Mouse (Mus musculus): ENCODE data around the gene Ppef1. TPM values are rescaled to one million over a fixed set of nuclear protein-coding genes. Genes with fewer than 3 reads are reported as not detected.
"Not testable (repeated sequence)": the region's sequence is repeated elsewhere in the genome, so short reads cannot be mapped to it uniquely, and the experiment has no call there.

Gene Ppef1
- polyA plus RNA-seq (2012; rRNA removed), result not detected in 2 replicates

GRCm38 (mm10) chrX:160735650-160736049 lies at the start of gene Ppef1:
Gene Ppef1 (minus strand): TSS chrX:160735765.
- no peak for DNase-seq
- no peaks in the 10 kb centered on the region for H3K27me3 ChIP-seq (ENCODE audit: control insufficient read depth, insufficient read depth, low read length)
- 92% methylated on average over 5 of the region's 5 CpGs for WGBS
- H3K4me3 ChIP-seq (ENCODE audit: control insufficient read depth, insufficient read depth, low read length), result no peak within 1 kb of the TSS
- H3K36me3 ChIP-seq (ENCODE audit: control insufficient read depth, insufficient read depth, low read length), result no peaks in the 10 kb centered on the region
- TF ChIP-seq CTCF (IDR thresholded peaks at IDR 0.05; ENCODE audit: borderline replicate concordance, control insufficient read depth, extremely low read depth, insufficient read depth, low read length, poor library complexity) (no peak), POLR2A (IDR thresholded peaks at IDR 0.05; ENCODE audit: control insufficient read depth, extremely low read depth, insufficient read depth, low read length, poor library complexity) (no peak)
- no peak within 1 kb of the TSS for H3K27ac ChIP-seq (ENCODE audit: control insufficient read depth, insufficient read depth, low read length)
- no peaks in the 10 kb centered on the region for H3K4me1 ChIP-seq (replicated peaks; ENCODE audit: control insufficient read depth, insufficient read depth, low read length)

GRCm38 (mm10) chrX:160782276-160782675 lies 46.7 kb upstream of the Ppef1 start:
- Histone ChIP-seq H3K36me3 (ENCODE audit: control insufficient read depth, insufficient read depth, low read length) (no peaks in the 10 kb centered on the region), H3K4me1 (replicated peaks; ENCODE audit: control insufficient read depth, insufficient read depth, low read length) (no peaks in the 10 kb centered on the region), H3K4me3 (ENCODE audit: control insufficient read depth, insufficient read depth, low read length) (no peak overlapping the region), H3K27ac (ENCODE audit: control insufficient read depth, insufficient read depth, low read length) (no peak overlapping the region), H3K27me3 (ENCODE audit: control insufficient read depth, insufficient read depth, low read length) (no peaks in the 10 kb centered on the region)
- no peak for TF ChIP-seq POLR2A (IDR thresholded peaks at IDR 0.05; ENCODE audit: control insufficient read depth, extremely low read depth, insufficient read depth, low read length, poor library complexity)
- TF ChIP-seq CTCF (IDR thresholded peaks at IDR 0.05; ENCODE audit: borderline replicate concordance, control insufficient read depth, extremely low read depth, insufficient read depth, low read length, poor library complexity), result no peak
- 92% methylated on average over 5 of the region's 5 CpGs for WGBS
- DNase-seq, result no peak

- DNase-seq, result no peak
- TF ChIP-seq POLR2A (IDR thresholded peaks at IDR 0.05; ENCODE audit: control insufficient read depth, extremely low read depth, insufficient read depth, low read length, poor library complexity) (no peak), CTCF (IDR thresholded peaks at IDR 0.05; ENCODE audit: borderline replicate concordance, control insufficient read depth, extremely low read depth, insufficient read depth, low read length, poor library complexity) (no peak)
- H3K36me3 ChIP-seq (ENCODE audit: control insufficient read depth, insufficient read depth, low read length), result no peaks in the 10 kb centered on the region
- 87% methylated on average over 1 of the region's 1 CpGs for WGBS
- no peak overlapping the region for H3K27ac ChIP-seq (ENCODE audit: control insufficient read depth, insufficient read depth, low read length)
- H3K27me3 ChIP-seq (ENCODE audit: control insufficient read depth, insufficient read depth, low read length), result no peaks in the 10 kb centered on the region
- H3K4me1 ChIP-seq (replicated peaks; ENCODE audit: control insufficient read depth, insufficient read depth, low read length), result no peaks in the 10 kb centered on the region
- no peak overlapping the region for H3K4me3 ChIP-seq (ENCODE audit: control insufficient read depth, insufficient read depth, low read length)
Observed at GRCm38 (mm10) chrX:160773033-160773432, 37.5 kb upstream of the Ppef1 start.

- not testable (repeated sequence) for H3K4me3 ChIP-seq (ENCODE audit: control insufficient read depth, insufficient read depth, low read length); DNase-seq; H3K27ac ChIP-seq (ENCODE audit: control insufficient read depth, insufficient read depth, low read length); H3K27me3 ChIP-seq (ENCODE audit: control insufficient read depth, insufficient read depth, low read length); H3K4me1 ChIP-seq (replicated peaks; ENCODE audit: control insufficient read depth, insufficient read depth, low read length); H3K36me3 ChIP-seq (ENCODE audit: control insufficient read depth, insufficient read depth, low read length)
- WGBS, result 91% methylated on average over 5 of the region's 5 CpGs
Observed at GRCm38 (mm10) chrX:160769622-160770021, 34.1 kb upstream of the Ppef1 start.

GRCm38 (mm10) chrX:160767713-160768112 lies 32.1 kb upstream of the Ppef1 start, which contains the start of gene Rs1:
Gene Rs1 (plus strand): TSS chrX:160768013.
- H3K4me3 ChIP-seq (ENCODE audit: control insufficient read depth, insufficient read depth, low read length), result no peak within 1 kb of the TSS
- H3K27me3 ChIP-seq (ENCODE audit: control insufficient read depth, insufficient read depth, low read length), result no peaks in the 10 kb centered on the region
- H3K36me3 ChIP-seq (ENCODE audit: control insufficient read depth, insufficient read depth, low read length), result no peaks in the 10 kb centered on the region
- no peak for TF ChIP-seq CTCF (IDR thresholded peaks at IDR 0.05; ENCODE audit: borderline replicate concordance, control insufficient read depth, extremely low read depth, insufficient read depth, low read length, poor library complexity)
- TF ChIP-seq POLR2A (IDR thresholded peaks at IDR 0.05; ENCODE audit: control insufficient read depth, extremely low read depth, insufficient read depth, low read length, poor library complexity), result no peak
- WGBS, result 98% methylated on average over 2 of the region's 2 CpGs
- DNase-seq, result no peak
- H3K27ac ChIP-seq (ENCODE audit: control insufficient read depth, insufficient read depth, low read length), result no peak within 1 kb of the TSS
- H3K4me1 ChIP-seq (replicated peaks; ENCODE audit: control insufficient read depth, insufficient read depth, low read length), result no peaks in the 10 kb centered on the region

GRCm38 (mm10) chrX:160766233-160766616 lies 30.7 kb upstream of the Ppef1 start:
- no peaks in the 10 kb centered on the region for H3K36me3 ChIP-seq (ENCODE audit: control insufficient read depth, insufficient read depth, low read length)
- WGBS, result under 1% methylated on average over 15 of the region's 15 CpGs
- peak overlapping the region; percentile 45 for H3K4me3 ChIP-seq (ENCODE audit: control insufficient read depth, insufficient read depth, low read length)
- no peaks in the 10 kb centered on the region for H3K27me3 ChIP-seq (ENCODE audit: control insufficient read depth, insufficient read depth, low read length)
- TF ChIP-seq CTCF (IDR thresholded peaks at IDR 0.05; ENCODE audit: borderline replicate concordance, control insufficient read depth, extremely low read depth, insufficient read depth, low read length, poor library complexity) (no peak), POLR2A (IDR thresholded peaks at IDR 0.05; ENCODE audit: control insufficient read depth, extremely low read depth, insufficient read depth, low read length, poor library complexity) (no peak)
- H3K27ac ChIP-seq (ENCODE audit: control insufficient read depth, insufficient read depth, low read length), result peak overlapping the region; percentile 14; the same call in 1 of the 2 replicates
- H3K4me1 ChIP-seq (replicated peaks; ENCODE audit: control insufficient read depth, insufficient read depth, low read length), result no peaks in the 10 kb centered on the region
- no peak for DNase-seq

All from thymus, adult 2 months (tissue).